Mouse (Mus musculus) kidney, adult 2 months (tissue): ENCODE measurements around the gene Hs6st1. TPM values are rescaled to one million over a fixed set of nuclear protein-coding genes. Genes with fewer than 3 reads are reported as not detected.

ENCODE experiments used
- DNase-seq: peaks from one replicate; pipeline ENCODE4 v3.0.0; 2021
- H3K27ac ChIP-seq: fragments of 200-500 bp; 2 replicates; pipeline ENCODE4 v1.5.1; 2012; ENCODE audit warnings: low read depth, low read length, control low read depth, inconsistent platforms; ENCODE audit not compliant: insufficient read depth
- H3K27me3 ChIP-seq: fragments of 200-500 bp; replicated peaks from 2 replicates; pipeline ENCODE4 v1.6.1; 2012; ENCODE audit warnings: mild to moderate bottlenecking, moderate library complexity, low read length, inconsistent platforms; ENCODE audit not compliant: control insufficient read depth, insufficient read depth
- H3K36me3 ChIP-seq: fragments of 200-500 bp; 2 replicates; pipeline ENCODE4 v1.6.1; 2012; ENCODE audit warnings: mild to moderate bottlenecking, moderate library complexity, low read length, inconsistent platforms; ENCODE audit not compliant: control insufficient read depth, insufficient read depth
- H3K4me1 ChIP-seq: fragments of 200-500 bp; 2 replicates; pipeline ENCODE4 v1.6.1; 2011; ENCODE audit warnings: low read length; ENCODE audit not compliant: control insufficient read depth, insufficient read depth
- H3K4me3 ChIP-seq: fragments of 200-500 bp; 2 replicates; pipeline ENCODE4 v1.5.1; 2011; ENCODE audit warnings: mild to moderate bottlenecking, low read depth, low read length, control low read depth; ENCODE audit not compliant: insufficient read depth
- CTCF ChIP-seq: fragments of 200-500 bp; conservative IDR thresholded peaks from 2 replicates; pipeline ENCODE4 v1.5.1; 2011; ENCODE audit warnings: low read depth, mild to moderate bottlenecking, control low read depth, low read length, moderate library complexity, mixed read lengths; ENCODE audit not compliant: insufficient read depth, insufficient read length
- POLR2A ChIP-seq: fragments of 200-500 bp; IDR thresholded peaks from one replicate; pipeline ENCODE4 v1.6.1; 2011; ENCODE audit warnings: low read depth, low read length, control low read depth
- WGBS: fragments of 180-500 bp; shearing (Covaris S2); methylation state at CpG from one replicate; pipeline ENCODE4 v1.1.7; 2018; 5-methylcytosine and 5-hydroxymethylcytosine counted together
- polyA plus RNA-seq: library from polyadenylated mRNA; depleted of rRNA; stranded (reverse); fragments of >200 nt; gene quantifications from 2 replicates; pipeline ENCODE4 v1.2.3, GENCODE M21; 2012

Hs6st1 gene
- polyA plus RNA-seq, 1 experiment, result 123 TPM

- no peaks in the 10 kb centered on the region; the same call in 1 of the 2 replicates for H3K36me3 ChIP-seq
- TF ChIP-seq CTCF (no peak), POLR2A (no peak)
- H3K4me3 ChIP-seq, result no peak overlapping the region
- H3K4me1 ChIP-seq, result peaks cover 45% of the 10 kb centered on the region
- DNase-seq, result peak; percentile 64
- no peak overlapping the region for H3K27ac ChIP-seq
- no peaks in the 10 kb centered on the region for H3K27me3 ChIP-seq
- WGBS, result 29% methylated on average over 4 of the region's 4 CpGs
Observed at GRCm38 (mm10) chr1:36088367-36088766, 20.2 kb downstream of the Hs6st1 start.

DNA sequence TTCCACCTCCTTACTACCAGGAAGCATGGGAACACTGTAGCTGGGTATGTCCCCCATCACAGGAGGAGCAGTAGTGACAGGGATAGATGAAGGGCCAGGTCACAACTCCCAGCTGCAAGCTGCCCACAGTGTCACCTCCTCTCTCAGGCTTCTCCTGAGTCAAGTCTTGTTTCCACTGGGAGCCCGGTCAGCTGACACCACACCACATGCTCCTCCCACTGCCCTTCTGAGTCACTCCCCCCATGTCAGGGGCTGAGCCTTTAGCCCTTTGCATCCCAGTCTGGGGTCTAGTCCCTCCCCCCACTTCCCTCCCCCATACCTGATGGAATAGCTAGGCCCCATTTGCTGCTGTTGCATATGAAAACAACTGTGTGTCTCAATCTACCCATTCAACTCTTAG is 21.3 kb downstream of the Hs6st1 start:
- DNase-seq, result peak; percentile 47
- 10% methylated on average over 1 of the region's 1 CpGs for WGBS
- H3K36me3 ChIP-seq, result peaks cover 1% of the 10 kb centered on the region; the same call in 1 of the 2 replicates
- no peak overlapping the region for H3K27ac ChIP-seq
- H3K4me1 ChIP-seq, result peaks cover 41% of the 10 kb centered on the region
- H3K4me3 ChIP-seq, result no peak overlapping the region
- TF ChIP-seq POLR2A (no peak), CTCF (no peak)
- no peaks in the 10 kb centered on the region for H3K27me3 ChIP-seq

- Histone ChIP-seq H3K36me3 (peaks cover 1% of the 10 kb centered on the region; the same call in 1 of the 2 replicates), H3K27me3 (no peaks in the 10 kb centered on the region), H3K4me3 (no peak overlapping the region), H3K4me1 (peaks cover 42% of the 10 kb centered on the region), H3K27ac (no peak overlapping the region)
- peak; percentile 44 for DNase-seq
- 28% methylated on average over 6 of the region's 6 CpGs for WGBS
- TF ChIP-seq POLR2A (no peak), CTCF (no peak)
Observed at GRCm38 (mm10) chr1:36090011-36090721, 22.0 kb downstream of the Hs6st1 start.

- no peak overlapping the region for H3K4me3 ChIP-seq
- DNase-seq, result peak; percentile 3
- TF ChIP-seq POLR2A (no peak), CTCF (no peak)
- H3K27ac ChIP-seq, result no peak overlapping the region
- peaks cover 48% of the 10 kb centered on the region for H3K4me1 ChIP-seq
- WGBS, result 65% methylated on average over 4 of the region's 4 CpGs
- H3K27me3 ChIP-seq, result no peaks in the 10 kb centered on the region
- peaks cover 1% of the 10 kb centered on the region; the same call in 1 of the 2 replicates for H3K36me3 ChIP-seq
Observed at GRCm38 (mm10) chr1:36090722-36091110, 22.5 kb downstream of the Hs6st1 start.

DNA sequence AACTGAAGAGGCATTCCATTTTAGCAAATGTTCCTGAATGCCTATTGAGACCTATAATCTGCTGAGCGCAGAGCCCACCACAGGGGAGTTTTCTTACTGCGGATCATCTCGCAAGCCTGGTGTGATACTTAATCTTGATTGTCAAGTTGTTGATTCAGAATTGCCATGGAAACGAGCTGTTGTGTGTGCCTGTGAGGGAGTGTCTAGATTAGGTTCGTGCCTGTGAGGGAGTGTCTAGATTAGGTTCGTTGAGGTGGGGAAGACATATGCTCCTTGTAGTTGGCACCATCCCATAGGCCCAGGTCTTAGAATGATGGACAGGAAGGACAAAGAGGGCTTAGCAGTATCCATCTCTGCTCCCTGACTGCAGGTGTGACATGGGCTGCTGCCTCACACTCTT is 23.0 kb downstream of the Hs6st1 start:
- DNase-seq, result no peak
- Histone ChIP-seq H3K27ac (no peak overlapping the region), H3K4me1 (peaks cover 53% of the 10 kb centered on the region), H3K27me3 (no peaks in the 10 kb centered on the region), H3K36me3 (peaks cover 1% of the 10 kb centered on the region; the same call in 1 of the 2 replicates), H3K4me3 (no peak overlapping the region)
- 78% methylated on average over 6 of the region's 6 CpGs for WGBS
- TF ChIP-seq POLR2A, result no peak
- no peak for TF ChIP-seq CTCF

- DNase-seq, result no peak
- WGBS, result 79% methylated on average over 8 of the region's 8 CpGs
- H3K27ac ChIP-seq, result no peak overlapping the region
- peaks cover 57% of the 10 kb centered on the region for H3K4me1 ChIP-seq
- H3K4me3 ChIP-seq, result no peak overlapping the region
- TF ChIP-seq CTCF, result no peak
- no peak for TF ChIP-seq POLR2A
- no peaks in the 10 kb centered on the region for H3K27me3 ChIP-seq
- peaks cover 1% of the 10 kb centered on the region; the same call in 1 of the 2 replicates for H3K36me3 ChIP-seq
Observed at GRCm38 (mm10) chr1:36093741-36094140, 25.5 kb downstream of the Hs6st1 start.

- H3K27me3 ChIP-seq, result no peaks in the 10 kb centered on the region
- H3K27ac ChIP-seq, result no peak overlapping the region
- no peak for TF ChIP-seq CTCF
- TF ChIP-seq POLR2A, result no peak
- no peak overlapping the region for H3K4me3 ChIP-seq
- H3K4me1 ChIP-seq, result peaks cover 39% of the 10 kb centered on the region
- WGBS, result 40% methylated on average over 12 of the region's 12 CpGs
- peaks cover 1% of the 10 kb centered on the region; the same call in 1 of the 2 replicates for H3K36me3 ChIP-seq
- peak; percentile 30 for DNase-seq
Observed at GRCm38 (mm10) chr1:36095423-36096272, 27.4 kb downstream of the Hs6st1 start.
